Mouse (Mus musculus) liver, adult 2 months (tissue): ENCODE data around the gene Dag1. TPM values are rescaled to one million over a fixed set of nuclear protein-coding genes. Genes with fewer than 3 reads are reported as not detected.

Experiments
- DNase-seq: peaks from one replicate; pipeline ENCODE4 v3.0.0-alpha.2; 2011; ENCODE audit warnings: low read depth, low spot score; ENCODE audit errors: extremely low read depth
- H3K27ac ChIP-seq: fragments of 200-500 bp; replicated peaks from 2 replicates; pipeline ENCODE4 v1.5.1; 2012; ENCODE audit warnings: low read depth, mild to moderate bottlenecking, control low read depth, inconsistent platforms, low read length; ENCODE audit not compliant: insufficient read depth
- H3K27me3 ChIP-seq: fragments of 200-500 bp; 2 replicates; pipeline ENCODE4 v1.6.1; 2012; ENCODE audit warnings: mild to moderate bottlenecking, moderate library complexity, low read length, inconsistent platforms; ENCODE audit not compliant: control insufficient read depth, insufficient read depth
- H3K36me3 ChIP-seq: fragments of 200-500 bp; 2 replicates; pipeline ENCODE4 v1.6.1; 2012; ENCODE audit warnings: low read length, inconsistent platforms; ENCODE audit not compliant: control insufficient read depth, insufficient read depth
- H3K4me1 ChIP-seq: fragments of 200-500 bp; 2 replicates; pipeline ENCODE4 v1.6.1; 2011; ENCODE audit warnings: low read length; ENCODE audit not compliant: control insufficient read depth, insufficient read depth
- H3K4me3 ChIP-seq: fragments of 200-500 bp; 2 replicates; pipeline ENCODE4 v1.5.1; 2011; ENCODE audit warnings: low read depth, mild to moderate bottlenecking, control low read depth, low read length, moderate library complexity; ENCODE audit not compliant: insufficient read depth
- H3K79me2 ChIP-seq: fragments of 200-500 bp; 2 replicates; pipeline ENCODE4 v1.6.1; 2012; ENCODE audit warnings: inconsistent platforms, mild to moderate bottlenecking, low read length, moderate library complexity; ENCODE audit not compliant: control insufficient read depth, insufficient read depth
- H3K9ac ChIP-seq: fragments of 200-500 bp; 2 replicates; pipeline ENCODE4 v1.6.1; 2012; ENCODE audit warnings: low read depth, mild to moderate bottlenecking, control low read depth, inconsistent platforms, low read length
- CTCF ChIP-seq: fragments of 200-500 bp; IDR thresholded peaks from 2 replicates; pipeline ENCODE4 v1.5.1; 2011; ENCODE audit warnings: low read depth, low read length, control low read depth
- POLR2A ChIP-seq: fragments of 200-500 bp; IDR thresholded peaks from 2 replicates; pipeline ENCODE4 v1.6.1; 2011; ENCODE audit warnings: low read length, control low read depth; ENCODE audit not compliant: insufficient read depth; ENCODE audit errors: extremely low read depth
- WGBS: fragments of 180-500 bp; shearing (Covaris S2); methylation state at CpG from one replicate; pipeline ENCODE4 v1.1.7; 2018; 5-methylcytosine and 5-hydroxymethylcytosine counted together
- polyA plus RNA-seq: library from polyadenylated mRNA; depleted of rRNA; stranded (reverse); fragments of >200 nt; gene quantifications from 2 replicates; pipeline ENCODE4 v1.2.3, GENCODE M21; 2012
- total RNA-seq: library from RNA; depleted of rRNA; stranded (reverse); fragments of >200 nt; gene quantifications from 2 replicates; pipeline ENCODE4 v1.2.3, GENCODE M21; 2014

Dag1 gene
- total and polyA plus RNA-seq, 2 experiments: 20.7 to 24.9 TPM

- Histone ChIP-seq H3K79me2 (peaks cover under 1% of the 10 kb centered on the region; the same call in 1 of the 2 replicates), H3K4me1 (peaks cover 7% of the 10 kb centered on the region), H3K27me3 (no peaks in the 10 kb centered on the region), H3K36me3 (no peaks in the 10 kb centered on the region), H3K9ac (no peak overlapping the region), H3K4me3 (no peak overlapping the region), H3K27ac (0 out of 2 replicates have a peak overlapping the region, but pooled peaks have one; percentile 1)
- DNase-seq: peak; percentile 55
- TF ChIP-seq CTCF (no peak), POLR2A (no peak)
- WGBS: 53% methylated on average over 7 of the region's 7 CpGs
Measured at GRCm38 (mm10) chr9:108267691-108268090, 3.9 kb upstream of the Dag1 start.

DNA sequence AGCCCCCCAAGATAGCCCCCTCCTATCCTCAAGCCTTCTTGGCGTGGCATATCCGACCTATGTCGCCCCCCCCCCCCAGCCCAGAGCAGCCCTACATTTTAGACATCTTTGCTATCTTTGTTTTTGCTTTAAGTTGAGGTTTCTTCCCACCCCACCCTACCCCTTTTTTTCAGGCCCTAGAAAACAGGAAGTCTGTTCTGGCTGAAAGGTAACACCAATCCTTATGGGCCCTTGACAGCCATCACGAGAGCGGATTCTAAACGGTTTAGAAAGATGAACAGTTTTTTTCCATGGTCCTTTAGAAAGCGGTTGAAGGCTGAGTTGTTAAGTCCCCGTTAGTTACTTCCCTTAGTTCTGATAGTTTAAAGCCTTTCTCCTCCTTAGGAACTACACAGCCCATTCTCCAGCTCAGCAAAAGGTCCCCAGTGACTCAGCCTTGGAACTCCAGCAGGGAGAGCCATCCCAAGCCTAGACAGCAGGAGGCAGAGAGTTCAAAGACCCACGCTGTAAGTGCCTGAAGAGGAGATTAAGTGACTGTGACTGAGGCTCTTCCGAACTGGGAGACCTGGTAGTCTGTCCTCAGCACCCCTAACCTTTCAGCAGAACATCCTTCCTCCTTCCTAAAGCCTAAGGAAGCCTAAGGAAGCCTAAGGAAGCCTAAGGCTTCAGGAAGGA, 2.6 kb upstream of the Dag1 start:
- H3K27ac ChIP-seq: no peak overlapping the region
- H3K4me3 ChIP-seq: no peak overlapping the region
- 91% methylated on average over 10 of the region's 10 CpGs for WGBS
- peaks cover 12% of the 10 kb centered on the region; the same call in 1 of the 2 replicates for H3K79me2 ChIP-seq
- no peaks in the 10 kb centered on the region for H3K36me3 ChIP-seq
- TF ChIP-seq POLR2A: no peak
- no peak for TF ChIP-seq CTCF
- no peak overlapping the region for H3K9ac ChIP-seq
- H3K27me3 ChIP-seq: no peaks in the 10 kb centered on the region
- H3K4me1 ChIP-seq: peaks cover 12% of the 10 kb centered on the region
- no peak for DNase-seq

DNA sequence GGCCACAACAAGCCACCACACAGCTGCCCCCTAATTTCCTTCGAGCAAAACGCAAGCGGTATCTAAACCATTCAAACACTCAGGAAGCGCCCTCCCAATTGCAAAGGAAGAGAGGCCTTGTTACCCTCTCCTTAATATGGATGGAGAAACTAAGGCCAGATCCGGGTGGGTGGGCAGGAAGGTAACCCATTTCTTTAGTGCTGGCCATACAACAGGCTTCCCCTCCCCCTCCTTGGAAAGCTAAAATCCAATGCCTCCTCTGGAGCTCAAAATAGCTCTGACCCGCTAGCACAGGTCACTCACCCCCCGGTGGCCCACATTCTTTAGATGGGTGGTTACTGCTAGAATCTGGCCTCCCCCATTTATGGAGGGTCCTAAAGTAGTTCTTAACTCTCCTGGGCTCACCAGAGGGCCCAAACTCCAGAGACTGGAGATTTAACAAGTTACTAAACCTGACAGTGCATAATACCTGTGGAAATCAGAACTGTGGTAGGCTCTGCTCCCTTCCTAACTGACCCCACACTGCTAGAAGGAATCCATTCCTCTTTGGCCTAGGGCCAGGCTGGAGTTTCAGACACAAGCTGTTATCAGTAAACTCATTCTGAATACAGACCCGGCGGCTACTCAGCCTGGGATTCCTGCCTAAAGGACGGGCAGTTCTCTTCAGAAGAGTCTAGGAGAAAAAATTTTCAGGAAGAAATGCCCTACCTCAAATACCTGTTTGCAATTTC, 598 bp upstream of the Dag1 start:
- Histone ChIP-seq H3K4me3 (peak overlapping the region; percentile 73), H3K36me3 (no peaks in the 10 kb centered on the region), H3K27ac (peak overlapping the region; percentile 94), H3K79me2 (peaks cover 26% of the 10 kb centered on the region), H3K27me3 (no peaks in the 10 kb centered on the region), H3K9ac (peak overlapping the region; percentile 72), H3K4me1 (peaks cover 14% of the 10 kb centered on the region)
- DNase-seq: peak; percentile 61
- 4% methylated on average over 10 of the region's 10 CpGs for WGBS
- no peak for TF ChIP-seq CTCF
- no peak for TF ChIP-seq POLR2A

DNA sequence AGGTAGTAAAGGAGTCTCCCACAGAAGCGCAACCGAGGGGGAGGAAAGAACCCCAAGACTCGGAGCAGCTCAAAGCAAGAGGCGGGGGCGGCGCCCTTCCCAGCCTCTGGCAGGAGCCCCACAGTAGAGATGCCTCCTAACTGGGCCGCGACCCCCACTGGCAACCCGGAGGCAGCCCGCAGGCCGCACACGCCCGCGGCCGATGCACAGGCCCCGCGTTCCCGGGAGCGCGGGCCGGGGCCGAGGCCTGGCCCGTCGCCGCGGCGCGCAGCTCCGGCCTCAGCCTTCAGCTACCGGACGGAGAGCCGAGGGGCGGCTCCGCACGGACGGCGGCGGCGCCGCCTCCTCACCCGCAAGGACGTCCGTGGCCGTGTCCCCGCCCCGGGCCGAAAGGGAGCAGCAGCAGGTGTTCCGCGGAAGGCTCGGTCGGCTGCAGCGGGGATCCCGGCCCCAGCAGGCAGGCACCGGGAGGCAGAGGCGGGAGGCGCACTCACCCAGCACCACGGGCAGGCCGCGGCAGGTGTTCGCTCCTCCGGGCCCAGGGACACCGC, 552 bp downstream of the Dag1 start:
- TF ChIP-seq POLR2A (no peak), CTCF (no peak)
- under 1% methylated on average over 59 of the region's 62 CpGs for WGBS
- H3K9ac ChIP-seq: peak overlapping the region; percentile 94
- no peaks in the 10 kb centered on the region for H3K27me3 ChIP-seq
- H3K4me3 ChIP-seq: peak overlapping the region; percentile 73
- peak; percentile 53 for DNase-seq
- H3K79me2 ChIP-seq: peaks cover 33% of the 10 kb centered on the region
- H3K27ac ChIP-seq: peak overlapping the region; percentile 69
- H3K36me3 ChIP-seq: no peaks in the 10 kb centered on the region
- peaks cover 14% of the 10 kb centered on the region for H3K4me1 ChIP-seq

DNA sequence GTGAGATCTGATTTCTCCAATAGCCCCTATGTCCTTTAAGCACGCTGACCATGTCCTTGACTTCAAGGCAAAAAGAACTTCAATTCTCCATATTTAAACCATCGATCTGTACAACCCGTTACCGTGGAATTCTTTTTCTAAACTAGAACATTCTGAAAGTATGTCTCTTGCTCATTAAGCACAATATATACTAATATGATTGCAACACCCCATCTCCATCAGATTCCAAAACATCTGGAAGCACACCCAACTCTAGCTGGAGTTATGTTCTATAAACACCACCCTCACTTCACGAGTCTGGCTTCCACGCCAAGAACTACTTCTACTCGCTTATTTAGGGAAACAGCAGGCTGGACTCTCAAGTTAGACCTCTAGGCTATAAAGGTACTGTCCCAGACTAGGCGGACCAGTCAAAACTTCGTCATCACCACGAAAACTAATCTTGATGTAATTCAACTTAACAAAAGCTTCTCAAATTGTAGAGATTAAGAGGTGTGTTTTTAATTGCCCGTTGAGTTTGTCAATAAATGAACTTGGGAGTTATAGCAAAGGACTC, 1.2 kb downstream of the Dag1 start:
- peak overlapping the region; percentile 69; the same call in 1 of the 2 replicates for H3K27ac ChIP-seq
- peak; percentile 46 for DNase-seq

More for the DNA sequence above, 1.2 kb downstream of the Dag1 start:
- H3K36me3 ChIP-seq: no peaks in the 10 kb centered on the region
- WGBS: 25% methylated on average over 11 of the region's 11 CpGs
- peaks cover 35% of the 10 kb centered on the region for H3K79me2 ChIP-seq
- H3K4me1 ChIP-seq: peaks cover 14% of the 10 kb centered on the region
- H3K27me3 ChIP-seq: no peaks in the 10 kb centered on the region
- peak overlapping the region; percentile 94 for H3K9ac ChIP-seq
- TF ChIP-seq CTCF: no peak
- no peak for TF ChIP-seq POLR2A
- H3K4me3 ChIP-seq: peak overlapping the region; percentile 73
